Comparison of ENCODE assay signal across 8 mouse cellular contexts in genomic region chr11:113683957-113684706, GRCm38 (mm10). TPM values are rescaled to one million over a fixed set of nuclear protein-coding genes. Genes with fewer than 3 reads are reported as not detected.
A peak's percentile ranks its signal among the peaks of the same experiment; 100 is the strongest.
DNase-seq lines count a peak whose midpoint lies in the region; ATAC-seq lines count a peak whose summit lies in the region.

Gene Fam104a (minus strand): TSS chr11:113684155.
Gene D11Wsu47e (plus strand): TSS chr11:113684412.

- no peaks in the 10 kb centered on the region for H3K9me3 ChIP-seq in hindbrain, embryonic 12.5 days (replicated peaks)

- peaks cover 15% of the 10 kb centered on the region for H3K36me3 ChIP-seq in hindbrain, embryonic 12.5 days

- peak within 1 kb of the TSS; percentile 87 for H3K9ac ChIP-seq in hindbrain, embryonic 12.5 days

- H3K4me1 ChIP-seq in hindbrain, embryonic 12.5 days: peaks cover 43% of the 10 kb centered on the region

- under 1% methylated on average over 73 of the region's 73 CpGs for WGBS in hindbrain, embryonic 12.5 days

- no peaks in the 10 kb centered on the region for H3K27me3 ChIP-seq in hindbrain, embryonic 12.5 days

- peak within 1 kb of the TSS; percentile 98 for H3K4me3 ChIP-seq in hindbrain, embryonic 12.5 days

- peak within 1 kb of the TSS; percentile 91 for H3K4me2 ChIP-seq in hindbrain, embryonic 12.5 days (replicated peaks)

- peak; percentile 98 for DNase-seq in Muller cell, postnatal 12 days (ENCODE audit: inconsistent ontology term)
- DNase-seq in cerebellum, adult 9-11 months: peak; percentile 96
- peak; percentile 91 to 95 for DNase-seq in frontal cortex, postnatal 10 days (ENCODE audit: low spot score in 2 of 2)
- DNase-seq in layer of hippocampus, postnatal 14 days (ENCODE audit: low spot score in 2 of 2): peak; percentile 97
- DNase-seq in lung, postnatal 14 days: peak; percentile 96
- peak; percentile 93 for DNase-seq in retina, adult 2 months (ENCODE audit: low read depth, low spot score)
- DNase-seq in thymus, postnatal 36 days: peak; percentile 94 to 96

- H3K27ac ChIP-seq in hindbrain, embryonic 12.5 days: peak within 1 kb of the TSS; percentile 97

- ATAC-seq in hindbrain, embryonic 12.5 days (ENCODE audit: low FRiP score): peak; percentile 94

RNA-seq across cellular contexts. Expression of gene Fam104a, which starts in this region (rescaled TPM):
- 49.9 and 50.4 TPM in 2 replicates for polyA plus RNA-seq in hindbrain, embryonic 12.5 days (2016; fragmentation: Nextera tagmentation; extraction: Ambion mirVana)
- 10 to 100 TPM; 24.5 to 24.7 TPM for total RNA-seq in layer of hippocampus, postnatal 14 days (2021)

RNA-seq across cellular contexts. Expression of gene D11Wsu47e, which starts in this region (rescaled TPM):
- polyA plus RNA-seq in hindbrain, embryonic 12.5 days (2016; fragmentation: Nextera tagmentation; extraction: Ambion mirVana): 23.8 and 25.9 TPM in 2 replicates
- total RNA-seq in layer of hippocampus, postnatal 14 days (2021): 10 to 100 TPM; 12.7 to 13.5 TPM

Comparison
In these comparisons a context has a peak if more than half of its experiments do, and no peak if none do; other contexts are left out.
1. Peak in every context shown above with its lines: DNase-seq, ATAC-seq, H3K4me3 ChIP-seq and H3K27ac ChIP-seq.